Mouse (Mus musculus) neural tube, embryonic 11.5 days (tissue): ENCODE results near the gene St8sia1. TPM values are rescaled to one million over a fixed set of nuclear protein-coding genes. Genes with fewer than 3 reads are reported as not detected.
A peak's percentile ranks its signal among the peaks of the same experiment; 100 is the strongest.
"Not testable (repeated sequence)": the region's sequence is repeated elsewhere in the genome, so short reads cannot be mapped to it uniquely, and the experiment has no call there.

Source experiments
- ATAC-seq: fragments of 200-750 bp; cut with Nextera tagmentation; 2 replicates; pipeline ENCODE4 v1.8.0; 2017; ENCODE audit warnings: moderate number of reproducible peaks, mild to moderate bottlenecking, moderate TSS enrichment, moderate library complexity; ENCODE audit not compliant: insufficient read depth, low FRiP score, low TSS enrichment
- DNase-seq: peaks from one replicate; pipeline ENCODE4 v3.0.0-alpha.2; 2015; ENCODE audit warnings: low spot score
- H3K27ac ChIP-seq: fragments of 300-500 bp; sonication (generic); 2 replicates; pipeline ENCODE4 v1.5.1; 2014; ENCODE audit warnings: low read depth, mild to moderate bottlenecking, low read length
- H3K27me3 ChIP-seq: fragments of 300-500 bp; sonication (generic); 2 replicates; pipeline ENCODE4 v1.6.1; 2014; ENCODE audit warnings: mild to moderate bottlenecking, low read length, mixed read lengths; ENCODE audit not compliant: control insufficient read depth, insufficient read depth
- H3K36me3 ChIP-seq: fragments of 300-500 bp; sonication (generic); 2 replicates; pipeline ENCODE4 v1.6.1; 2014; ENCODE audit warnings: mild to moderate bottlenecking, low read length, moderate library complexity, mixed read lengths; ENCODE audit not compliant: control insufficient read depth, insufficient read depth
- H3K4me1 ChIP-seq: fragments of 300-500 bp; sonication (generic); 2 replicates; pipeline ENCODE4 v1.6.1; 2014; ENCODE audit warnings: low read length, mixed read lengths; ENCODE audit not compliant: control insufficient read depth, insufficient read depth
- H3K4me2 ChIP-seq: fragments of 300-500 bp; sonication (generic); 2 replicates; pipeline ENCODE4 v1.6.1; 2014; ENCODE audit warnings: low read depth, mild to moderate bottlenecking, moderate library complexity
- H3K4me3 ChIP-seq: fragments of 300-500 bp; sonication (generic); 2 replicates; pipeline ENCODE4 v1.5.1; 2014; ENCODE audit warnings: low read depth, low read length
- H3K9ac ChIP-seq: fragments of 300-500 bp; sonication (generic); 2 replicates; pipeline ENCODE4 v1.6.1; 2014; ENCODE audit warnings: mild to moderate bottlenecking, low read length
- H3K9me3 ChIP-seq: fragments of 300-500 bp; sonication (generic); 2 replicates; pipeline ENCODE4 v1.6.1; 2016; ENCODE audit warnings: low read length; ENCODE audit not compliant: control insufficient read depth
- WGBS: fragments of 180-500 bp; shearing (Covaris S2); extraction: QIAGEN DNeasy Blood & Tissue Kit; methylation state at CpG from one replicate; pipeline ENCODE4 v1.1.7; 2014; 5-methylcytosine and 5-hydroxymethylcytosine counted together
- polyA plus RNA-seq: library from polyadenylated mRNA; unstranded; fragments of >200 nt; fragmentation: Nextera tagmentation; extraction: Ambion mirVana; gene quantifications from 2 replicates; pipeline ENCODE4 v1.2.1, GENCODE M21; 2014

Gene St8sia1
- polyA plus RNA-seq = 9.0 and 10.6 TPM in 2 replicates

- Histone ChIP-seq H3K4me2 (peak within 1 kb of the TSS; percentile 86), H3K9ac (peak within 1 kb of the TSS; percentile 91), H3K27ac (peak within 1 kb of the TSS; percentile 94), H3K36me3 (no peaks in the 10 kb centered on the region), H3K27me3 (no peaks in the 10 kb centered on the region), H3K4me1 (peaks cover 9% of the 10 kb centered on the region; the same call in 1 of the 2 replicates), H3K9me3 (no peaks in the 10 kb centered on the region), H3K4me3 (peak within 1 kb of the TSS; percentile 66)
- peak; percentile 70 for DNase-seq
- whole genome bisulfite sequencing = under 1% methylated on average over 45 of the region's 45 CpGs
- ATAC-seq = peak; percentile 76
Observed at GRCm38 (mm10) chr6:142964076-142964530, at the start of gene St8sia1. Gene St8sia1 (minus strand): TSS chr6:142964452.

- Histone ChIP-seq H3K36me3 (peaks cover 2% of the 10 kb centered on the region), H3K4me3 (no peak overlapping the region), H3K4me2 (no peak overlapping the region), H3K27ac (no peak overlapping the region), H3K27me3 (no peaks in the 10 kb centered on the region), H3K9me3 (no peaks in the 10 kb centered on the region), H3K4me1 (no peaks in the 10 kb centered on the region), H3K9ac (no peak overlapping the region)
- DNase-seq (no peak), ATAC-seq (no peak)
- 95% methylated on average over 15 of the region's 15 CpGs for WGBS
Observed at GRCm38 (mm10) chr6:143012513-143013215, 48.4 kb upstream of the St8sia1 start.

DNA sequence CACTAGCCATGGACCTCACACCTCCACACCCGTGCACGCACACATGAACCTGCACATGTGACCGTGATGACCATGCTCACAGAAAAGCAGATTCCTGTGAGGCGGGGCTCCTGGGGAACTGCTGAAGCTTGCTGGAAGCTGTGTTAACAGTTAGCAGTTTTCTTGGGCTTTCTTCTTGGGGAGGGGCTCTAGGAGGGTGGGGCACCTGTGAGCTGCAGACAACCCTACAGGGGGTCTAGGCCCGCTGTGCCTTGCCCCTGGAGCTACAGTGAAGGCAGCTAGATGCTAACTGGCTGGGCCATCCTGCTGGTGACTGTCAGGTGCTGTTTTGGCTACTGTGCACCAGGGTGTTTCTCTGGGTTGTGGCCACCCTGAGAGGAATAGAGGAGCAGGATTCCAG lies 44.6 kb upstream of the St8sia1 start:
- Histone ChIP-seq H3K36me3 (no peaks in the 10 kb centered on the region; the same call in 1 of the 2 replicates), H3K27ac (no peak overlapping the region), H3K4me3 (no peak overlapping the region), H3K4me2 (no peak overlapping the region), H3K9ac (no peak overlapping the region), H3K4me1 (no peaks in the 10 kb centered on the region), H3K27me3 (no peaks in the 10 kb centered on the region), H3K9me3 (no peaks in the 10 kb centered on the region)
- DNase-seq (no peak), ATAC-seq (no peak)
- 82% methylated on average over 5 of the region's 5 CpGs for WGBS

- H3K27me3 ChIP-seq, H3K4me2 ChIP-seq, ATAC-seq, H3K9ac ChIP-seq, H3K9me3 ChIP-seq, H3K4me1 ChIP-seq, H3K27ac ChIP-seq, H3K4me3 ChIP-seq, H3K36me3 ChIP-seq, DNase-seq: not testable (repeated sequence)
- 94% methylated on average over 9 of the region's 9 CpGs for WGBS
Observed at GRCm38 (mm10) chr6:143005209-143005608, 41.0 kb upstream of the St8sia1 start.

DNA sequence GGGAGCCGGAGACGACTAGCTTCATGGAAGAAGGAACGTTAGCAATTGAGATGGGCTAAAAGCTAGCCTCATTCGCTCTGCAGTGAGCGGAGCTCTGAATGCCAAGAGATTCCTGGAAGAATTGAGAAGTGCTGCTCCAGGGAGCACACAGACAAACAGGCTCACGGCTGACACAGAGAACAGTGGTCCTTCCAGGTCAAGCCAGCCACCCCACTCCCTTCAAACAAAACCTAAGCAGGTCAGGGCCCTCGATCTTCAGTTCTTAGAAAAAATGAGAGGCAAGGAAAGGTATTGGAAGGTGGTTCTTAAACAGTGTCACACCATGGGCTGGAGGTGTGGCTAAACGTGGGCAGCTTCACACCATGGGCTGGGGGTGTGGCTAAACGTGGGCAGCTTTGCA lies 40.5 kb upstream of the St8sia1 start:
- ATAC-seq (no peak), DNase-seq (no peak)
- Histone ChIP-seq H3K4me2 (no peak overlapping the region), H3K27me3 (no peaks in the 10 kb centered on the region), H3K27ac (no peak overlapping the region), H3K4me3 (no peak overlapping the region), H3K4me1 (no peaks in the 10 kb centered on the region), H3K36me3 (no peaks in the 10 kb centered on the region), H3K9me3 (no peaks in the 10 kb centered on the region), H3K9ac (no peak overlapping the region)
- 82% methylated on average over 9 of the region's 9 CpGs for WGBS

DNA sequence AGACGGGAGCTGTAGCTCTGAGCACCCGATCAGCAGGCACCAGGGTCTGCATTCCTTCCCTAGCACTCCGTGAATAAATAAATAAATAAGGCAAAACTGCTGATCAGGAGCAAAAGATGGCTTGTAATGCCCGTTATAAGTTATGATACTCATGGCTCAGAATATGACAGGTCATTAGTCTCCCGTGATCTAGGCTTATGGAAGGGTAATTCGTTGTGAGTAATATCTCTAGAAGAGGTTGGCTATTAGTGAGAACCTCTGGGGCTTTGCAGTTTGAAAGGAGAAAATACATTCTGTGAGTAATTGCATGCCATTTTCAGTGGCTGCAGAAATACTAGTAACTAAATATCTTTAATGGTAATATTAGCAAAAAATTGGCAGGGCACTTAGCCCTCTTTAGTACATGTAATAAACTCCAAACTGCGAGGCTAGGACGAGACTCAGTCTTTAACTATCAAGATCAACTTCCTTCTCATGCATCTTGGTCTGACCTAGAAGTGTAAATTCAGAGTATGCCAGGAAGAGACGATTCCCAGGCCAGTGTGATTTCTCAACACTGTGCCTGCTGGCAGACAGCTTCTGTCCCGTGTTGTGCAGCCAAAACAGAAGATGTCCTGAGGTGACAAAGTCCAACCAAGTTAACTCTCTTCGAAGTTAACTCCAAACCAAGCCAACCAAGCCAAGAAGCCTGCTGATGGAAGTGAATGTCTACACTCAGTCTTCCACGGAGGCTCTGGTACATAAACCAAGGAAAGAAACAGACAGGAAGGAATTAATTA lies 34.2 kb upstream of the St8sia1 start:
- no peak overlapping the region for H3K9ac ChIP-seq
- DNase-seq (no peak), ATAC-seq (no peak)

GRCm38 (mm10) chr6:142996887-142997286 lies 32.6 kb upstream of the St8sia1 start:
- H3K27ac ChIP-seq = no peak overlapping the region
- H3K4me2 ChIP-seq = no peak overlapping the region
- H3K27me3 ChIP-seq = no peaks in the 10 kb centered on the region
- ATAC-seq (no peak), DNase-seq (no peak)
- no peak overlapping the region for H3K9ac ChIP-seq
- peaks cover 6% of the 10 kb centered on the region; the same call in 1 of the 2 replicates for H3K4me1 ChIP-seq
- no peaks in the 10 kb centered on the region for H3K36me3 ChIP-seq
- no peaks in the 10 kb centered on the region for H3K9me3 ChIP-seq
- WGBS = 73% methylated on average over 3 of the region's 3 CpGs
- no peak overlapping the region for H3K4me3 ChIP-seq

More for the DNA sequence above, 34.2 kb upstream of the St8sia1 start:
- no peaks in the 10 kb centered on the region for H3K27me3 ChIP-seq
- 79% methylated on average over 12 of the region's 12 CpGs for WGBS
- H3K9me3 ChIP-seq = no peaks in the 10 kb centered on the region
- no peak overlapping the region for H3K27ac ChIP-seq
- H3K4me1 ChIP-seq = peaks cover 3% of the 10 kb centered on the region; the same call in 1 of the 2 replicates
- H3K4me2 ChIP-seq = no peak overlapping the region
- no peaks in the 10 kb centered on the region for H3K36me3 ChIP-seq
- no peak overlapping the region for H3K4me3 ChIP-seq

GRCm38 (mm10) chr6:142995567-142995966 lies 31.3 kb upstream of the St8sia1 start:
- Histone ChIP-seq H3K9ac (no peak overlapping the region), H3K4me1 (peaks cover 6% of the 10 kb centered on the region; the same call in 1 of the 2 replicates), H3K9me3 (no peaks in the 10 kb centered on the region), H3K4me2 (no peak overlapping the region), H3K36me3 (no peaks in the 10 kb centered on the region), H3K27me3 (no peaks in the 10 kb centered on the region), H3K4me3 (no peak overlapping the region), H3K27ac (no peak overlapping the region)
- no peak for DNase-seq
- no peak for ATAC-seq
- 73% methylated on average over 5 of the region's 5 CpGs for WGBS
